Mouse (Mus musculus) spleen, postnatal 4 days (tissue): ENCODE measurements around the gene Pafah1b2.
A peak's percentile ranks its signal among the peaks of the same experiment; 100 is the strongest.

Experiments
- DNase-seq, 2 experiments: peaks; one replicate each; pipeline ENCODE4 v3.0.0; 2022; ENCODE audit warnings: low spot score in 2 of 2

The Pafah1b2 gene

DNA sequence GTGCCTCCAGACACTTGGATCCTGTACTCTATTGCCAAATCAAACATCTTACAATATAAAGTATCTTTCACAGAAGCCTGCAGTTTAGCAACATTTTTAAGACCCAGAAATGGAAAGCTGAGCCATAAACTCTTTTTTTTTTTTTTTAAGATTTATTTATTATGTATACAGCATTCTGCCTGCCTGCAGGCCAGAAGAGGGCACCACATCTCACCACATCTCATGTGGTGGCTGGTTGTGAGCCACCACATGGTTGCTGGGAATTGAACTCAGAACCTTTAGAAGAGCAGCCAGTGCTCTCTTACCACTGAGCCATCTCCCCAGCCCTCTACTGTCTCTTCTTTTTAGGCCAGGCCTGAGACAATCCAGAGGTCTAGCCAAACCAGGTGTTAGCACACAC is 31.2 kb downstream of the Pafah1b2 start:
- no peak for DNase-seq

DNA sequence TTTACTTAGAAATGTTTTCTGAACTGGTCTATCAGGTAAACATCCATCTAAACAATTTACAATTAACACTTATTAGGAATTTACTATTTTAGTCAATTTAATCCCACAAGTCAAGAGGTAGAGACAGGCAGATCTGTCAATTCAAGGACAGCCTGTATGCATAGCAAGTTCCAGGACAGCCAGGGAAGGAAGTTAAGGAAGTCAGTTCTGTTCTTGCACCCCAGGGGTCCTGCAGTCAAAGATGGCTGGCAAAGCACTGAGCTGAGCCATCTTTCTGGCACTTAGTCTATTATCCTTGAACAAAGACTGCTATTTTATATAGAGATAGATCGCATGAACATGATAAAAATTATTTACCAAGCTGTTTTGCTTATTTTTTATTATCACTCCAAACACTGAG is 31.9 kb downstream of the Pafah1b2 start:
- DNase-seq, result no peak

DNA sequence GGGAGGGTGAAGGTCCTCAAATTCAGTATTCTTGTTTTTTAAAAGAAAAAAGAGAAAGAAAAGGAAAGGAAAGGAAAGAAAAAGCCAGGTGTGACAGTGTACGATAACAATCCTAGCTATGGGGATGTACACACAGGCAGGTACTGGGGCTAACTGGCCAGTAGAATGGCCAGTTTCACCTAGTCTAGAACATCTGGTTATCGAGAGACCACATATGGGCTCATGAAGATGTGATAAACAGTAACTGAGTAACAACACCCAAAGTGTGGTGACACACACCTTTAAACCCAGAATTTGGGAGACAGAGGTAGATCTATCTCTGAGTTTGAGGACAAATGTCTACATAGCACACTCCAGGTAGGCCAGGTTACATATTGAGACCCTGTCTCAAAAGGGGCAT is 32.7 kb downstream of the Pafah1b2 start:
- no peak for DNase-seq

DNA sequence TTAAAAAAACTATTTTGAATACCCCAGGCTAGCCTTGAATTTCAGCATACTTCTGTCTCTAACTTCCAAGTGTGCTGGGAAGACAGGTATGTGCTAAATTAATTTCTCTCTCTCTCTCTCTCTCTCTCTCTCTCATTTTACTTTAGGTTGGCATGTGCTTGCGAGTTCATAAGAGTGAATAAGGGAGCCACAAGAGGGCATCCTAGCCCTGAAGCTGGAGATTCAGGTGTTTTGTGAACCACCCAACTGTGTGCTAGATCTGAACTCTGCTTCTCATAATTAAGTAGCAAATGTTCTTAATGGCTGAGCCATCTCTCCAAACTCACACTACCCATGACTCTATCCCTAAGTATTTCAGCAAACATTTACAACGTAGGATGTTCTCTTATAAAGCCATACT is 35.6 kb downstream of the Pafah1b2 start:
- no peak for DNase-seq

DNA sequence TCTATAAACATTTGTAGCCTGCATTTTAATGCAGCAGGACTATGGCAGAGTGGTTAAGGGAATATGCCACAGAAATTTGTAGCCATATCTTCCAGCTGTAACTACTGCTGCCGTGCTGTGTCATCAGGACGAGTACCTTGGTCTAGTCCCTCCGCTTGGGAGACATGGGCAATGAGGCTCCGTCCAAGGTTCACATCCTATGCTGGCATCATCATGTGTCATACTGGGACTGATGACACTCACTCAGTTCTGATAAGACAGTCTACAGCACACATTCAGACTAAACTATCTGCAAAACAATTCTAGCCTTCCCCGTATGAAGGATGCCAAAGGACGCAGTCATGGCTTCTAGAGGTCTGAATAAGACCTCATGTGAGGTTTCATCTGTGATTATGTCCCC is 48.9 kb downstream of the Pafah1b2 start:
- no peak for DNase-seq

DNA sequence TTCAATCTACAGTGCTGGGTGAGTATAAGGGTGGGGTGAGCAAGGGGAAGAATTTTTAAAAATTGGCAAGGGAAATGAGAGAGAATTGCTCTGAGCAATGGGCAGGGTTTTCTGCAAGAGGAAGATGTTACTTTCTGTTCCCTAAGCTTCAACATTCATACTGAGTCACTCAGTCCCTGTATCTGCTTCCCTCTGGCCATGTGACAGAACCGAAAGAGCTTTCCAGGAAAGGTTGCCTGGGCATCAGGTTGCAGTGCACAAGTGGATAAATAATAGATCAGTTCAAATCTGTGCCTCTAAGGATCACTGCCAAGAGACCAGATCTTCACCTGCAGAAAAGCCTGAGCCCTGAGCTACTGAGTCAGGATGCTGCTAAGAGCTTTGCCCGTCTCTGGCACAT is 50.6 kb downstream of the Pafah1b2 start:
- no peak for DNase-seq

DNA sequence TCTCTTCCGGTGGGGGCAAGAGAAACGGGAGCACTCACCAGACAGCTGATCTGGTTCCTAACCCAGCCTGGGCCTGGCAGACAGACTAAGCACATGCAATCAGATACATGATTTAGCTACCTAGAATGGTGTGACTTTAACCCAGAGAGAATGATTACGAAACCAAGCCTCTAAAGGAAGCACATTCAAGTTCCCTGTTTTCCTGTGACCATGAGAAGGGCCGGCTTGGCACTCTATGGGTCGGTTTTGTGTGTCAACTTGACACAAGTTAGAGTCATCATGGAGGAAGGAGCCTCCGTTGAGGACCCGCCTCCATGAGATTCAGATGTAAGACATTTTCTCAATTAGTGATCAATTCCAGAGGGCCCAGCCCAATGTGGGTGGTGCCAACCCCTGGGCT is 52.8 kb downstream of the Pafah1b2 start:
- DNase-seq, result no peak

DNA sequence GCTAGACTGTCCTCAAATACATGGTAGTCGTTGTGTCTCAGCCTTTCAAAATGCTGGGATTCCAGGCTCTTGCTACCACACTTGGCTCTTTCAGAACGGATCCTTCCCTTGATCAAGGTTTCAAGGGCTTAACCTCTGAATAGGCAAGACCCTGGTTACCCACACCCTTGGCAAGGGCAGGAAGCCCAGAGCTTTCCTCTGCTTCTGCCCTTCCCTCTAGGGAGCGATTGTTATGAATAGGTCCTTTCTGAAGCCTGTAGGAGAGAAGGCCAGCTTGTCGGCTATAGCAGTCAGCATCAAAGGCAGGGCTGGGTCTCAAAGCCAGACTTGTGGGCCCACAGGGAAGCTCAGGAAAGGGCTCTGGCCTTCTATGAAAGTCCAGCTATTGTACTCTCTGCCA is 53.6 kb downstream of the Pafah1b2 start:
- no peak for DNase-seq

DNA sequence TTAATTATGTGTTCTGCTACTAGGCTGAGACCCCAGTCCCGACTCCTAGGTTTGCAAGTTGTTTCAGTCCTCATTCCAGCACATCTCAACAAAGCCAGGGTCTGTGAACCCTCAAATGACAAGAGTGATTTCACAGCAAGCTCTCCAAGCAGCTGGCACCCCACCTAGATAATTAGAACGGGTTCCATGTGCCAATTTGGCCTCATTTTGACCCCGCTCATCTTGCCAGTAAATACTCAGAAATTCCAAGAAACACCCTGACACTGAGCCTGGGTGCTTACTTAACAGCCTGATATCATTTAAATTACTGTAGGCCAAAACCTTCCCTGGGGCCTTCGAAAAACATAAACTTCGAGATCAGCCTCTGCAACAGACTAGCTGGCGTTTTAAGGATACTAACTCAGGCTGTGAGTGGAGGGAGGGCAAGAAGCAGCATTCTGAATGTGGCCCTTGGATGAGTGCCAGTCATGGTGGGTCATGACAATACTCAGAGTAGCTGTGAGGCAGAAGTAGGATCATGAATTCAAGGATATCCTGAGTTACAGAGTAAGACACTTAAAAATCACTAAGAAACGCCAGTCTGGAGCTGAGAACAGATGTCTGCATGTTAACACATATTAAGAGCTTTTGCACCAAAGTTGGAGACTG is 54.3 kb downstream of the Pafah1b2 start:
- no peak for DNase-seq

DNA sequence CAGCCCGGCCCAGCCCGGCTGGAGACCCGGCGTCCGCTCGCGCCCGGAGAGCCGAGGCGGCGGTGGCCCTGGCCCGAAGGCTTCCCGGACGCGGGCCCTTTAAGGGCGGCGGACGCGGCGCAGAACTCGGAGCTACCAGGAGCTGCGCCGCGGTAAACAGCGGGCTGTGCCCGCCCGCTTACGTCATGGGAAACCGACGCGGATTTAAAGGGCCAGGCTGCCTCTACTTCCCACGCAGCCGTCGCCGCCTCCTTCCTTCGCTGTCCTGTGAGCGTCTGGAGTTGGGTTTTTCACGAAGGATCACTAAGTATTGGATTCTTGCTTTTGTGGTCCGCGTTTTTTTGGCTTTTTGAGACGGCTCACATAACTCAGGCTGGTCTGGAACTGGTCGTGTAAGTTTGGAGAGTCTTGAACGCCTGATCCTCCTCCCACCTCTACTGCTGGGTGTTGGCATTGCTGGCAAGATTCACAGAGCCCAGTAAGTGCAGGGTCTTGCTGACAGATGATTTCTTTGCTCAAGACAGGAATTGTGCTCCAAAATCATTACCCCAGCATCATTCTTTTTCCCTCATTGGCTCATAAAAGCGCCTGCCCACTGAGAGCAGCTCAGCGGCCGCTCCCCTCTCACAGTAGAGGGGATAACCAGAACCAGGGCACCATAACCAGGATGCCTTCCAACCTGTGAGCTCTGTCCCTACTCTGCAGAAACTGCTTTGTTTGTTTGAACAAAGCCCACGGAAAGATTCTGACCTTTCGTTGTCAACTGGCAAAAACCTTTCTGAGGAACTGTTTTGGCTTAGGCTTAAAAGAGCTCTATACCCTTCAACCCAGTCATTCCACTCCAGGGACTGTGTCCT is 57.2 kb downstream of the Pafah1b2 start, which contains the start of gene Sidt2:
Gene Sidt2 (minus strand): TSS at position 152 of the 857 bp plus-strand sequence.
- DNase-seq, result peak; percentile 81 to 92

DNA sequence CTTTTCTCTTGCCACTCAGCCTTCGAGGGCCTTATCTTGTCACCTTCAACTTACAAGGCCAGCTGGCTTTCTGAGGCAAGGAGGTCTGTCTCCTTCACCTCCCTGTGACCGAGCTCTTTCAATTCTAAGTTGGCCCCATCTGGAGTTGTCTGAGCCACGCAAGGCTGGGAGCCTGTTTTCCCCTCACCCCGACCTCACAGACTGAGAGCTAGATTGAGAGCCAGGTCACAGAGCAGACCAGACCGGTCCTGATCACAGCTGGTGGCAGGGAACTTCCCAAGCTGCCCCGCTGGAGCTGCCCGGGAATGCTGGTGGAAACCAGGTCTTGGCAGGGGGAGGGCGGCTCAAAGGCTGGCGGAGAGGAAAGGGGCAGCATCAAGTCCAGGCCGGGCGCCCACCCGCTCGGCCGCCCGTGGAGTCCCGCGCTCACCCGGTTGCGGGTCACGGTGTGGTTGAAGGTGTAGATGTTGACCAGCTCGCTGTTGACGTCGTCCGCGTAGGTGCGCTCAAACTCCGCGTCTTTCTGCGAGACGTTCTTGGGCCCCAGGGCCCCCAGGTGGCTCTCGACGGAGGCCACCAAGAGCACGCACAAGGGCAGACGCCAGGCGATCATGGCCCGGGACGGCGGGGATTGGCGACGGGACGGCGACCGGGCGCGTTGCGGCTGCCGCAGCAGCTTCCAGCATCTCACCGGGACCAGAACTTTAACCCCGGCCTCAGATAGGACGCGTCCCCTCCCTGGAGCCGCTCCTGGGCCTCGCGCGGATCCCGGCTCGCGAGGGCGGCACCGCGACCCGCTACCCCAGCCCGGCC is 58.0 kb downstream of the Pafah1b2 start:
- DNase-seq, result peak; percentile 38 to 83

DNA sequence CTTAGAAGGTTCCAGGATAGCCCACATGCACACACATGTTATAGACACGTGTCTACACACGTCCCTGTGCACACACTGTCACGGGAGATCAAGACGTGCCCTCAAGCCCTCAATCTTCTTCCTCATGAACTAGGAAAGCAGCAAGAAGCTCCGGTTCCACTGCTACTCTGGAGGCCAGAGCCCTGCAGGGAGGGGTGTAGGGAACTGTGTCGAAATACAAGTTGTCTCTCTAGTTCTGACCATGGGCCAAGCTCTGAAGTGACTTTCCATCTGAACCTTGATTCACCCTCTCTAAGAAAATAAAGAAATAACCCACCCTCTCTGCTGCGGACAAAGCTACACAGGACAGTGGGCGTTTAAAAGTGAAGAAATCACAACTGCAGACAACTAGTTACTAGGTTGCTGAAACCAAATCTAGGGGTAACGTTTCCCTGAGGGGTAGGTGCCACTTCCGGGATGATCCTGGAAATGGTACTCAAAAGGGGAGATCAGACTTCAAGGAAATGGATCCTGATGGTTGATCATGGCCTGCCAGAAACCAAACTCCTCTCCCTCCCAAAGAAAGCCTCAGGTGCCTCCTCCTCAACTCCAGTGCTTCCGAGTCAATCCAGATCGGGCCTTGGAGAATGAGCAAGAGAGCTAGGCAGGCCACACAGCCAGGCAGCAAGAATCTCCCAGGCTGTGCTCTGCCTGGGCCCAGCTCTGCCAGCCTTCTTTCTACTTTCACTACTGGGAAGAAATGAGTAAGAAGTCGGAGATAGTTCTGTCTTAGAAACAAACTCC is 58.8 kb downstream of the Pafah1b2 start:
- no peak for DNase-seq

DNA sequence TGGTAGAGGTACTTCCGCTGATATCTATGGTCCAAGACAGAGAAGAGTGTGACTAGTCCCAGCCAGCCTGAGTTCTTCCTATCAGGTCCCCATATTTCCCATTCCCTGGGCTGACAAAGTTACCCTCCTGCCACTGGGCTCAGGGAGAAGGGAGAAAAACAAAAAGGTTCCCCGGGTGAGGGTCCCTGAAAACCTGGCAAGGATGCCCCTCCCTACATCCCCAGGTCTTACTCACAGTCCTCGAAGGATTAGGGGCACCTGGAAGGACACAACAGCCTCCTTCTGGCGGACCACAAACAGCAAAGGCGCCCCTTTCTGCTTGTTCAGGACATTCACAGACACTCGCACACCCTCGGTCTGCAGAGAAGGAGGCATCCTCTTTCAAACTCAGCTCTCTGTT is 59.6 kb downstream of the Pafah1b2 start:
- no peak for DNase-seq

DNA sequence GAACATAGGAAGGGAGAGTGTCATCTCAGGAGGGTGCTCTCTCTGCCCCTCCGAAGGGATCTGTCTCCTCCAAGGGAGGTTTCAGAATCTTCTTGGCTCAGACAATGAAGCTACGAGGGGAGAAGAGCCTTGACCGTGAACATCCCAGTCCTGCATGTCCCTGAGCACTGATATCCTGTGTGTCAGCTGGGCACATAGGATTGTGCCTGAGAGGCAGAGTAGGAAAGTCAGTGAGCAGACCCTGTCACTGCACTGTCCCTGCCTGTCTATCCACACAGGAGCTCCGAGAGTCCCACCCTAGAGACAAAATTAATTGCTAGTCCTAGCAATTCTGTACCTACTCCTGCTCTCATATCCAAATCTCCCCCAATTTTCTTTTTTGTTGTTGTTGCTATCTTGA is 60.4 kb downstream of the Pafah1b2 start:
- no peak for DNase-seq

DNA sequence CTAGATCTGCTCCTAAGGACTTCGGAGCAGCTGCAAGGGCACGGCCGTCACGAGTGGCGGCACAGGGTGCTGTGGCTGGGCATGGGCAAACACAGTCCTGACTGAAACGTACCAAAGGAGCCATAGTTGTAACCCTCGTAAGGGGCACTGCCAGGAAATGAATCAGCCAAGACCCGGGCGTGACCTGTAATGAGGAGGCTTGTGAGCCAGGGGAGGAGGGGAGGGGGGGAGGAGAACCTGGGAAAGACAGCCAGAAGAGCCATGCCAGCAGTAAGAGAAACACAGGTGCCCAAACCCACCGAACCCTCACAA is 65.7 kb downstream of the Pafah1b2 start:
- peak in 1 of 2 experiments; percentile 58 for DNase-seq

DNA sequence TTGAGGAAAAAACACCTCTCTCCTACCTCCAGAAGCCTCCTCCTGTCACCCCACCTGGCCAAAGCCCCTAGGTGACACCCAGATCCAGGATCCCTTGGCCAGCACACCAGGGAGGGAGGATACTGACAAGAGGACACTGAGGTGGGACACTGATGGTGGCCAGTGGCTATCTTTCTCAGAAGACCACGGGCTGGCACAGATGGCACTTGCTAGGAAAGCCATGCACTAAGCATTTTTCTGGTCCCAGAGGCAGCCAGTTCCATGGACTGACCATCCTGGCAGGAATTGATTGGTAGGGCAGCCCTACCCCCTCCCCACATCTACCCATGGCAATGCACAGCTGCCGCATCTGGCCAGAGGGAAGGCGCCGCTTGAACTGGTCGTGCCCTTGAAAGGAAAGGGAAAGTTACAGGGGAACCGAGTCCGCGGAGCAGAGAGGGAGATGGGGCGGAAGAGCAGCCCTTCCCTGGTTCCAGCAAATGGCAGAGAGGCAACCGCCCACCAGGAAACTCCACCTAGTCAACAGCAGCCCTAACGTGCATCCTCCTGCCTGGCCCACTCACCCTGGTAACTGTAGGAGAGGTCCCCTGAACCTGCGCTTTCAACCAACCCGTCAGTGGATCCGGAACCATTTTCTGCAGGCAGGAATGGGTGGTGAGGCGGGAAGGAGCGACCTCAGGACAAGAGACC is 66.2 kb downstream of the Pafah1b2 start:
- peak in 1 of 2 experiments; percentile 61 for DNase-seq

DNA sequence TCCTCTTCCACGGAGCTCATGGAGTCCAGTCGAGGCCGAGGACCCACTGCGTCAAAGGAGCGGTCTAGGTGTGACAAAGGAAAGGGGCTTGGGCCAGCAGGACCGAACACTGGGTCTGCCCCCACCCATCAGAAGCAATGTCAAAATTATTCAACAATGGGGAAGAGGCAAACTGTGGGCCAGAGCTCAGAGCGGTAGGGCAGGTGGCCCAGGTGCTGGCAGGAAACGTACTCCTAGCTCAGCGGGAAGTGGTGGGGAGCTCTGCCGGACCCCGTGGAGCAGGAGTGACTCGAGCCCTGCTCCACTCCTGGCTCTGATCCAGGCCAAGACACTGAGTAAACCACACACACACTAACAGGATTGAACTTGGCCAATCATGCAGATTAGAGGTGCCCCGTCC is 66.8 kb downstream of the Pafah1b2 start:
- peak in 1 of 2 experiments; percentile 60 for DNase-seq

DNA sequence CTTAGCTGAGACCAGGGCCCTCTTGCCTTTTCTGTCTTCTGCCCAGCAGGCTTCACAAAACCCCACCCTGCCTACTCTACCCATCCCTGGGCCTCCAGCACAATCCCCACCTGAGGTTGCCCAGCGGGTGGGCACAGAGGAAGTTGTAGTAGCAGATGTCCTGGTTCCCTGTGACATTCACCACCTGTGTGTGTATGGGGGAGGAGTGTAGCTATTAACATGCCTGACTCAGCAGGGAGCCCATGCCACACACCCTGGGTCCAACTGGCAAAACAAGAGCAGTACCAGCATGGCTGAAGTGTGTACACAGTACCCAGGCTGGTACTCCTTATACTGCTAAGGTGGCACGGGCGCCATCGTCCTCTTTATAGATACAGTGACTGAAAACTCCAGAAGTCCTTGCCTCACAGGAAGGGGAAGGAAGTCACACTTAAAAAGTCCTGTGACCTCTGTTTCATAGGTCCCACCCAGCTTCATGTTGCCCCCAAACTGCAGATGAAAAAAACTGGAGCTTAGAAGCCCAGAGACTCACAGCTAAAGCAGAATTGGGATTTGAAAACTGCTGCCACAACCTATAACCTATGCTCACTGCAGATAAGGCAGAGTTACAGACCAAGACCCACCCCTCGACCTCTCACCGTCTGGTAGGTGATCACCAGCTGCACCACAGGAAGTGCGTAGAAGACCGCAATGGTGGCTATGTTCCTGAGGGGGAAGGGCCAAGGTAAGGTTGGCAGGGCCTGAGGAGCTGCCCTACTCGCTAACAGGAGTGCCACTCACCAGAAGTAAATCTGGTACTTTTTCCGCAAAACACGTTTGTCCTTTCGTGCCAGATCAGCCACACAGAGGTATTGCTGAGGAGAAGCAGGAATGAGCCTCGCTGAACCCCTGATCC is 67.7 kb downstream of the Pafah1b2 start:
- peak; percentile 50 to 72 for DNase-seq

DNA sequence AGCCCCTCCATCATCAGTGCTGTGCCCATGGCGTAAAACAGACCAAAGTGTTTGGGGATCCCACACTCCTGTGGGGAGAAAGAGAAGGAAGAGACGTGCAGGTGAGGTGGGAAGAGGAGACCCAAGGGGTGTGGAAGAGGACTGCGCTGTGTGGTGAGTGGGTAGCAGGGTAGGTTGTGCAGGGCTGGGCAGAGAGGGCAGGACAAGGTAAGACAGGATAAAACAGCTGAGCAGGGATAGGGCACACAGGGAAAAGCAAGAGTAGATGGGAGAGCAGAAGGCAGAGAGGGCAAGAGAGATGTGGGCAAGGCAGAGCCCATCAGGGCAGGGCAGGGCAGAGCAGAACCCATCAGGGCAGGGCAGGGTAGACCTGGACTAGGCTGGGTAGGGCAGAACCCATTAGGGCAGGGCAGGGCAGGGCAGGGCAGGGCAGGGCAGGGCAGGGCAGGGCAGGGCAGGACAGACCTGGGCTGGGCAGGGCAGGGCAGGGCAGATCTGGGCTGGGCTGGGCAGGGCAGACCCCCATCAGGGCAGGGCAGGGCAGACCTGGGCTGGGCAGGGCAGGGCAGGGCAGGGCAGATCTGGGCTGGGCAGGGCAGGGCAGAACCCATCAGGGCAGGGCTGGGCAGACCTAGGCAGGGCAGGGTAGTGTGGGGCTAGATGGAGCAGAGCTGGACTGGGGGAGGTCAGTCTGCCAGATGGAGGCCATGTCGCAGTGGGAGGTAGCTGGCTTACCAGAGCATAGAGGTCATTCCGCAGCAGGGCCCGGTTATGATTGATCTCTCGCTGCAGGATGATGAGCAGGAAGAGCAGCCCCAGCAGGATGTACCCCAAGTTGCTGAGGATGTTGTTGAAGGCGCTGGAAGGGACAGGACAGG is 68.6 kb downstream of the Pafah1b2 start:
- DNase-seq, result peak in 1 of 2 experiments; percentile 63
